Mouse (Mus musculus): ENCODE measurements around the gene Cdk16.

DNA sequence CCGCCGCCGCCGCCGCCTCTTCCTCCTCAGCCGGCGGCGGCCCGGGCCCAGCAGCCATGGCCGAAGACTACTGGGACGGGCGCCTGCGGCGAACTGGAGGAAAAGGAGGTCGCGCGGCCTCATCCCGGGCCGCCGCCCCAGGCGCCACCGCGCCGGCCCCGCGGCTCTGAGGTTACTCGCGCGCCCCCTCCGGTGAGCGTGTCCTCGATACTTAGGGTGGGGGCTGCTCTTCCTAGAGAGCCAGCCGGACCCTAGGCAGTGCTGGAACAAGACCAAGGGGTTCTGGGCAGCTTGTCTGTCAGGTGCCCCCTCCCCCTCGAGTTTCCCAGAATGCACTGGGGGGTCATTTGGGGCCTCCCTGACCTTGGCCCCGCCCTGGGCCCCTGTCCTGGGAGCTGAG is 861 bp downstream of the Cdk16 start:
- TF ChIP-seq POLR2A (IDR thresholded peaks at IDR 0.05; ENCODE audit: extremely low read depth, insufficient read depth, low read length) (no peak), CTCF (IDR thresholded peaks at IDR 0.05; ENCODE audit: low read depth, low read length) (no peak)
